Mouse (Mus musculus): Measurements from ENCODE around the gene Trappc1. TPM values are rescaled to one million over a fixed set of nuclear protein-coding genes. Genes with fewer than 3 reads are reported as not detected.

Gene Trappc1
- polyA plus RNA-seq, 1 experiment from 2014 or later, result 179 TPM

DNA sequence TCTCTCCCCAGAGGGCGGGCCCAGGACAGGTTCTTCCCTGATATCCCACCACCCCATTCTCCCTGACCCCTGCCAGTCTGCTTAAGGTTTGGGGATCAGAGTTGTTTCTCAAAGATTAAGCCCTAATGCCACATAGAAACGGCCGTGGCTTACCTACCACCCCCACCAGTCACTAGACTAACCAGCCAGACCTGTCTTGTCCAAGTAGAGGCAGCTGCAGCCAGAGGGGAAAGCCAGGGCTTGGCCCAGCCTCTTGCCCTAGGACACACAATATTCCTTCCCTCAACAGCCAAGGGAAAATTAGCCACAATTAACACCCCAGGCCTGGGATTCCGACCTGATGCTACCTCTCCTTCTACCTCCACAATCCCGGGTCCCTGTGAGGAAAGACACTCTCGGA lies 41.9 kb downstream of the Trappc1 start:
- H3K4me3 ChIP-seq, result peak overlapping the region; percentile 99
- H3K36me3 ChIP-seq, result peaks cover 32% of the 10 kb centered on the region
- no peak for ATAC-seq (ENCODE audit: low FRiP score, low read depth)
- peak overlapping the region; percentile 95 for H3K27ac ChIP-seq
- peaks cover 42% of the 10 kb centered on the region for H3K4me1 ChIP-seq
- H3K4me2 ChIP-seq (replicated peaks), result peak overlapping the region; percentile 90
- H3K9me3 ChIP-seq, result no peaks in the 10 kb centered on the region
- 30% methylated on average over 6 of the region's 6 CpGs for WGBS
- H3K9ac ChIP-seq, result peak overlapping the region; percentile 70
- no peaks in the 10 kb centered on the region for H3K27me3 ChIP-seq (replicated peaks)

DNA sequence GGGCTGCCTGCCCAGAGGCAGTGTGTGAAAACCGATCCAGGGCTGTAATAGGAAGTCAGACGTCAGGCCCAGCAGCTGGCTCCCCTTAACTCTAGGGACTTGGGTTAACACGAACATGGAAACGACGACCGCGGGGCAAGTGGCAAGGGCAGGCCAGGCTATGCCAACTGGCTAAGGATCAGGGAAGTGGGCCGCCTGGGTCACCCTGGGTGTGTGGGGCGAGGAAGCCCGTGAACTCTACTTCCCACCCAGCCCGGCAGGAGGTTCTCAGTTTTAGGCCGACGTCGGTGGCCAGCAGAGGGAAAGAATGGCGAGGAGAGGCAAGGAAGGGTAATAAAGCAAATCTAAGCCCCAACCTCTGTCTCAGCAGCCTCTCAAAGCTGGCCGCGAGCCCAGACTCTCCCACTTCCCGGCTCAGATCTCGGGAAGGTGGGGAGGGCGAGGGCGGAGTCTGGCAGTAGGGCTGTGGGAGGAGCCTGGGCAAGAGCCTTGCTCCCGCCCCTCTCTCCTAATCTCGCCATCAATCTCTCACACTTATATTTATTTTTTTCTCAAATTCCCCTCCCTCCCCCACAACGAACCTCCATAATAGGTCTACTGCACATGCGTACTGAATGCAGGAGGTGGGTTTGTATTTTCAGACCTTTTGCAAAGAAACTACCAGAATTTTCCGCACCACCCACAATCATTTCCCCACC lies 42.5 kb downstream of the Trappc1 start:
- peak overlapping the region; percentile 99 for H3K9ac ChIP-seq
- peaks cover 26% of the 10 kb centered on the region for H3K36me3 ChIP-seq
- no peaks in the 10 kb centered on the region for H3K9me3 ChIP-seq
- 1% methylated on average over 26 of the region's 26 CpGs for WGBS
- peak overlapping the region; percentile 99 for H3K4me3 ChIP-seq
- H3K27me3 ChIP-seq (replicated peaks), result no peaks in the 10 kb centered on the region
- H3K4me2 ChIP-seq (replicated peaks), result peak overlapping the region; percentile 90
- peak; percentile 84 for ATAC-seq (ENCODE audit: low FRiP score, low read depth)
- peak overlapping the region; percentile 99 for H3K27ac ChIP-seq
- peaks cover 47% of the 10 kb centered on the region for H3K4me1 ChIP-seq

DNA sequence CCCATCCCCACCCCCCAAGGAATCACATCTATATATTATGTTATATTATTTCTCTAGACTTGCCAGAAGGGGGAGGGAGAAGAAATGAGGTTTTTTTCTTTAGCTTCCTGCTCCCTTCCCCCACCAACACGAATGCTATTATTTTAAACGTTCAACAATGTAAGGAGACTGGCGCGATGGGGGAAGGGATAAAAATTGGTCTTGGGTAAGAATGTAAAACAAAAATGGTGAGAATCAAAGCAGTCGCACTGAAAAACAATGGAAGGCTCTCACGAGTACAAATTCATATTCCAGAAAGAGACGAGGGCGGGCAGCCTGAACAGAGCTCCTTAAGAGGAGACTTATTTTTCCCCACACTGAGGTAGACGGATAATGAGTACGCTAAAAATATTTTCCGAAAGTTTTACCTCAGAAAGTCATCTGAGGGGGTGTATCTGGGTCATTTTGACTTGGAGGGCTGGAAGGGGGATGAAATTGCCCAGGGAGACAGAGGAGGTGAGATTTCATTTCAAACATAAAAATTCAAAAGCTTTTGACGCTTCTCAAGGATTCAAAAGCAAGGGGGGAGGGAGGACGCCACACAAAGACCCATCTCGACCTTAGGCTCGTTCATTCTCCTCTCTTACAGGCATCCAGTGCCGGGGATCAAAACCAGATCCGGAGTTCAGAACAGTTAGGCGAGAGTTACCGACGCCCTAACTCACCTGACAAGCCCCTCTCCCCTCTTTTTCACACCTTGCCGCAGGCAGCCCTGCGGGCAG lies 43.3 kb downstream of the Trappc1 start:
- Histone ChIP-seq H3K4me1 (peaks cover 55% of the 10 kb centered on the region), H3K9ac (peak overlapping the region; percentile 99), H3K4me3 (peak overlapping the region; percentile 99), H3K36me3 (peaks cover 19% of the 10 kb centered on the region), H3K9me3 (no peaks in the 10 kb centered on the region), H3K27ac (peak overlapping the region; percentile 99), H3K27me3 (replicated peaks) (no peaks in the 10 kb centered on the region), H3K4me2 (replicated peaks) (peak overlapping the region; percentile 90)
- ATAC-seq (ENCODE audit: low FRiP score, low read depth), result no peak
- WGBS, result under 1% methylated on average over 22 of the region's 22 CpGs

GRCm38 (mm10) chr11:69367616-69368355 lies 44.0 kb downstream of the Trappc1 start:
- Histone ChIP-seq H3K4me2 (replicated peaks) (peak overlapping the region; percentile 90), H3K4me3 (peak overlapping the region; percentile 99), H3K36me3 (peaks cover 13% of the 10 kb centered on the region), H3K4me1 (peaks cover 57% of the 10 kb centered on the region), H3K27me3 (replicated peaks) (no peaks in the 10 kb centered on the region), H3K9ac (peak overlapping the region; percentile 99), H3K9me3 (no peaks in the 10 kb centered on the region), H3K27ac (peak overlapping the region; percentile 99)
- under 1% methylated on average over 22 of the region's 22 CpGs for WGBS
- ATAC-seq (ENCODE audit: low FRiP score, low read depth), result no peak

GRCm38 (mm10) chr11:69368356-69369214 lies 44.8 kb downstream of the Trappc1 start:
- Histone ChIP-seq H3K9me3 (no peaks in the 10 kb centered on the region), H3K9ac (peak overlapping the region; percentile 99), H3K36me3 (peaks cover 10% of the 10 kb centered on the region), H3K27ac (peak overlapping the region; percentile 99), H3K4me1 (peaks cover 57% of the 10 kb centered on the region), H3K4me2 (replicated peaks) (peak overlapping the region; percentile 90), H3K27me3 (replicated peaks) (no peaks in the 10 kb centered on the region), H3K4me3 (peak overlapping the region; percentile 99)
- WGBS, result under 1% methylated on average over 81 of the region's 106 CpGs
- ATAC-seq (ENCODE audit: low FRiP score, low read depth), result no peak

DNA sequence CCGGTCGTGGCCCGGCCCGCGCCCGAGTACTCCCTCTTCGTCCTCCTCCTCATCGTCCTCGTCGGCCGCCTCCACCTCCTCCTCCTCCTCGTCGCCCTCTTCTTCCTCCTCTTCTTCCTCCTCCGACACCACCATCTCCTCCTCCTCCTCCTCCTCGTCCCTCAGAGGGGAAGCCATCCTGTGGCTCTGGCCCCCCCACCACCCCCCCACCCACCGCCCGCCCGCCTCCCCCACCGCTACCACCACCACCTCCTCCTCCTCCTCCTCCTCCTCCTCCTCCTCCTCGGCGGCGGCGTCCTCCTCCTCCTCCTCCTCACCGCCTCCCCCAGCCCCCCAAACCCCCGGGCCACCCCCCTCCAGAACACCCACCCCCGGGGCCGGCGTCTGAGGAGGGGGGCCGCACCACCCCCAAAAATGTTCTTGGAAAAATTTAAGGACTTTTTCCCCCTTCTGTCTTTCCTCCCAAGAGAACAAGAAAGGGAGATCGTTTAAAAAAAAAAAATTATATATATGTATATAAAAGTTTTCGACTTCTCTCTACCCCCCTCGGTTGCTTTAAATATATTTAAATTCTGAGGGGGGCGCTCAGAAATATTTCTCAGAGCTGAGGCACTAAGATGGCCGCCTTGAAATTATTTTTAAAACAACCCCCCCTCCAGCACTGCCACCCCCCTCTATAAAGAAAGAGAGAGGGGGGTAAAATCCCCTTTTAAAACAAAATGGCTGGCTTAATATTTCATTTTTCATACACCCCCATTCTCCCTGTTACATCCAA lies 45.6 kb downstream of the Trappc1 start, which contains the start of gene Chd3:
Chd3 (minus strand) TSS at position 192 of the 775 bp plus-strand sequence.
- Histone ChIP-seq H3K4me2 (replicated peaks) (peak within 1 kb of the TSS; percentile 90), H3K27me3 (replicated peaks) (no peaks in the 10 kb centered on the region), H3K4me3 (peak within 1 kb of the TSS; percentile 99), H3K9me3 (no peaks in the 10 kb centered on the region), H3K27ac (peak within 1 kb of the TSS; percentile 99), H3K4me1 (peaks cover 53% of the 10 kb centered on the region), H3K36me3 (peaks cover 13% of the 10 kb centered on the region; the same call in 1 of the 2 replicates), H3K9ac (peak within 1 kb of the TSS; percentile 99)
- whole genome bisulfite sequencing, result 2% methylated on average over 25 of the region's 34 CpGs
- no peak for ATAC-seq (ENCODE audit: low FRiP score, low read depth)

DNA sequence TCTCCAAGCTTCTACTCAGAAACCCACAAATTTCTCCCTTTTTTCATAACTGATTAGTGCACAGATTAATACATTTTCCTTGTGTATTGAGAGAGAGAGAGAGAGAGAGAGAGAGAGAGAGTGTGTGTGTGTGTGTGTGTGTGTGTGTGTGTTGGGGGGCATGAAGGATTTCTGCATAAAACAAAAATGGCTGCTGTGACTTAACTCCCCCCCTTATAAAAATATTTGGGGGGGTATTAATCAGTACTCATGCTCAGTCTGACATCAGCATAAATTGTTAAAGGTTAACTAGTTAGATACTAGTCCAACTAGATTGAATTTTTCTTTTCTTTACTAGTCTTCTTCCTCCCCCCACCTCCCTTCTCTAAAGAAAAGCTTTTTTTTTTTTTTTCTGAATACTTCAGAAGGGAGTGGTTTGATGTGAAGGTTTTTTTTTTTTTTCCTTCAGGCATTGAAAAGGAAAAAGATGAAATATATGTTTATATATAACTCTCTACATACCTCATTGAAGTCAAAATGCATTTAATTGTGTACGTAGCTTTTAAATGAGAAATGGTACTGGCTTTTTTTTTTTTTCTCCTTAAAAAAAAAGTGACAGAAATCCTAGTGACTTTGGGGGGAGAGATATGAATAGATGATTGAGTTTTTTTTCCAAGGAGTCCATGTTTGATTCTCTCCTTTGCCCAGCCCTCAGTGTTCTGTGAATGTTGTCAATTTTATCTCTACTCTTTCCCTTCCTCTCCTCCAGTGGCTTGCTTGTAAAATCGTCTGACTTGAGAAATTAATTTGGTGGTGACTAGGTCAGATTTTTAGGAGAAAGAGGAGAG lies 46.4 kb downstream of the Trappc1 start:
- peak overlapping the region; percentile 99; the same call in 1 of the 2 replicates for H3K9ac ChIP-seq
- peak overlapping the region; percentile 90 for H3K4me2 ChIP-seq (replicated peaks)
- no peaks in the 10 kb centered on the region for H3K9me3 ChIP-seq
- H3K27me3 ChIP-seq (replicated peaks), result no peaks in the 10 kb centered on the region
- ATAC-seq (ENCODE audit: low FRiP score, low read depth), result no peak
- H3K36me3 ChIP-seq, result peaks cover 13% of the 10 kb centered on the region; the same call in 1 of the 2 replicates
- H3K4me1 ChIP-seq, result peaks cover 45% of the 10 kb centered on the region
- peak overlapping the region; percentile 59; the same call in 1 of the 2 replicates for H3K27ac ChIP-seq
- peak overlapping the region; percentile 99; the same call in 1 of the 2 replicates for H3K4me3 ChIP-seq
- 23% methylated on average over 2 of the region's 2 CpGs for WGBS

DNA sequence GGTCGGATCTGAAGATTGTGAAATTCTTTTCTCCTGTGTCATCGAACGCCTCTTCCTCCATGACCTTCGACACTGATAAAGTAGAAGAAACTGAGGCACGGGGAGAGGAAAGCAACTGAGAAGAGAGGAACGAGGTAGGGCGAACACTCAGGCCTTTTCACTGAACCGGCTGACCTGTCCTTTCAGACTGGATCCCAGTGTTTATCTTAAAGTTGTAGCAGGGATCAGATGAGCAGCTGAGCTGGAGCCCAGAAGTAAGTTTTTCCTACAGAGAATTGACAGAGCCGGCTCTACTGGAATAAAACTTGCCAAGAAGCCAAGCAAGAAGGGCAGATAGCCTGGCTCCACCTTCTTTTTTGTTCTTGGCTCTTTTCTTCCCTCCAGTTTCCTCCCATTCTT lies 47.0 kb downstream of the Trappc1 start:
- no peak for ATAC-seq (ENCODE audit: low FRiP score, low read depth)
- no peak overlapping the region for H3K9ac ChIP-seq
- H3K27me3 ChIP-seq (replicated peaks), result no peaks in the 10 kb centered on the region
- peak overlapping the region; percentile 48 for H3K4me2 ChIP-seq (replicated peaks)
- peaks cover 39% of the 10 kb centered on the region for H3K4me1 ChIP-seq
- H3K36me3 ChIP-seq, result peaks cover 13% of the 10 kb centered on the region
- no peaks in the 10 kb centered on the region for H3K9me3 ChIP-seq
- peak overlapping the region; percentile 59; the same call in 1 of the 2 replicates for H3K27ac ChIP-seq
- WGBS, result 10% methylated on average over 9 of the region's 9 CpGs
- no peak overlapping the region for H3K4me3 ChIP-seq

- no peaks in the 10 kb centered on the region for H3K27me3 ChIP-seq (replicated peaks)
These were observed 47.8 kb downstream of the Trappc1 start for GRCm38 (mm10) chr11:69371601-69372000.

More at GRCm38 (mm10) chr11:69371601-69372000, 47.8 kb downstream of the Trappc1 start:
- Histone ChIP-seq H3K27ac (peak overlapping the region; percentile 55), H3K4me2 (replicated peaks) (peak overlapping the region; percentile 48), H3K9me3 (no peaks in the 10 kb centered on the region), H3K4me3 (no peak overlapping the region; the same call in 1 of the 2 replicates), H3K9ac (0 out of 2 replicates have a peak overlapping the region, but pooled peaks have one; percentile 0), H3K4me1 (peaks cover 34% of the 10 kb centered on the region), H3K36me3 (peaks cover 13% of the 10 kb centered on the region)
- WGBS, result 15% methylated on average over 12 of the region's 12 CpGs
- ATAC-seq (ENCODE audit: low FRiP score, low read depth), result no peak

Data from neural tube, embryonic 12.5 days (tissue).